Mouse (Mus musculus): Measurements from ENCODE around the gene Mdfi. TPM values are rescaled to one million over a fixed set of nuclear protein-coding genes. Genes with fewer than 3 reads are reported as not detected.

Gene Mdfi
- polyA plus RNA-seq, 1 experiment from 2014 or later: 12.4 TPM

DNA sequence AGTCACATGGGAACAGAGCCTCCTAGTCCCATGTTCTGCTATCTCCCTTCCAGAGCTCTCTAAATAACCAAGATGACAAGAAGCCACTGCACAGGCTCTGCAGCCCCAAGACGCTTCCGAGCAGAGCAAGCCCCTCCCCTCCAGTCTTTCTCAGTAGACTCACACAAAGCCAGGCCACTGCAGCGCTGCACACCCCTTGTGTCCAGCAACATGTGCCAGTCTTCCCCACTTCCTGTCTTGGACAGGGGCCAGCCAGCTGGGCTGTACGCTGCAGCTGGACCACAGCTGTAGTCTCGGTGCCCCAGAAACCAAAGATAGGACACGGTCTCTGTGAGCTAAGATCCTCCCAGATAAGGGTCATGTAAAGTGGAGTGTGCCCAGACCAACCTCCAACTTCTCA lies 3.3 kb upstream of the Mdfi start:
- no peak for ATAC-seq
- Histone ChIP-seq H3K27me3 (replicated peaks; ENCODE audit: control insufficient read depth, insufficient read depth, low read length) (peaks cover 28% of the 10 kb centered on the region), H3K4me3 (ENCODE audit: low read depth, low read length) (no peak overlapping the region), H3K36me3 (ENCODE audit: control insufficient read depth, insufficient read depth, low read length) (no peaks in the 10 kb centered on the region), H3K27ac (ENCODE audit: low read depth, low read length) (no peak overlapping the region), H3K9ac (ENCODE audit: low read length) (no peak overlapping the region), H3K9me3 (replicated peaks; ENCODE audit: control insufficient read depth, low read length) (no peaks in the 10 kb centered on the region), H3K4me2 (ENCODE audit: low read length) (no peak overlapping the region), H3K4me1 (ENCODE audit: control insufficient read depth, insufficient read depth, low read length) (no peaks in the 10 kb centered on the region)
- DNase-seq (ENCODE audit: low spot score): no peak
- 55% methylated on average over 6 of the region's 6 CpGs for WGBS

DNA sequence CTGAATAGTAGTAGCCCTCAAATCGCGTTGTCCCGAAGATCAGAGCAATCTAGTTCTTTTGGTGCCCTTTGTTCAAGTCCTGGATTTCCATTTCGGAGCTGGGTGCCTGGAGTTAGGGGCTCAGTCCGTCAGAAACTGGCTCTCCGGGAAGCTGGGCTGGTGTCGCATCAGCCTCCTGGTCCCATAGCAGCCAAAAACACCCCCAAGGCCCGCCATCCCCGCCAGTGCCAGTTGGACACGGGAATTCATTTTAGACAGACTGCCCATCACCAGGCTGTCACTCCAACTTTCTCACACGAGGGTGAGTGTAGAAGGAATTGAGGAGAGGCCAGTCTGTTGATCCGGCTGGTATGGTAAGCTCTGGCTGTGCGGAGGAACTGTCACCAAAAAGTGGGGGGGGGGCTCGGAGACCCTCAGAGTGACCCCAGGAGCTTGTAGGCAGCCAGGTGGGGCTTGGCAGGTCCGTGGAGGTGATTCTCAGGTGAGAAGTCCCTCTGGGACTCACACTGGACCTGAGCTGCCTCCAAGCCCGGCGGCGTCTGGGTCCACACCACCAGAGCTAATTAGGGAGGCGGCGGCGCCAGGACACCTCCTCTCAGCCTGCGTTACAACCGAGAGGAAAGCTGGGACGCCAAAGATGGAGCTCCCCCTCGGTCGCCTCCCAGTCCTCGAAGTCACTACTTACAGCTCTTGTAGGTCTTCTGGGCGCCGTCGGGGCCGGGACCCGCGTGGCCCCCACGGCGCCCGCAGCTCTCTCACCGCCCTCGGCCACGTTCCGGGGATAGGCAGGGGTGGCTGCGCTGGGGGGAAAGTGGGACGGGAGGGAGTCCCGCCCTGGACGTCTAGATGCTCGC lies 636 bp downstream of the Mdfi start:
- H3K4me2 ChIP-seq (ENCODE audit: low read length): peak overlapping the region; percentile 97
- WGBS: under 1% methylated on average over 44 of the region's 45 CpGs
- DNase-seq (ENCODE audit: low spot score): no peak
- H3K9ac ChIP-seq (ENCODE audit: low read length): 0 out of 2 replicates have a peak overlapping the region, but pooled peaks have one; percentile 13
- H3K4me3 ChIP-seq (ENCODE audit: low read depth, low read length): peak overlapping the region; percentile 44
- H3K9me3 ChIP-seq (replicated peaks; ENCODE audit: control insufficient read depth, low read length): no peaks in the 10 kb centered on the region
- H3K4me1 ChIP-seq (ENCODE audit: control insufficient read depth, insufficient read depth, low read length): peaks cover 2% of the 10 kb centered on the region; the same call in 1 of the 2 replicates
- peaks cover 37% of the 10 kb centered on the region for H3K27me3 ChIP-seq (replicated peaks; ENCODE audit: control insufficient read depth, insufficient read depth, low read length)
- ATAC-seq: no peak
- no peak overlapping the region for H3K27ac ChIP-seq (ENCODE audit: low read depth, low read length)
- no peaks in the 10 kb centered on the region for H3K36me3 ChIP-seq (ENCODE audit: control insufficient read depth, insufficient read depth, low read length)

DNA sequence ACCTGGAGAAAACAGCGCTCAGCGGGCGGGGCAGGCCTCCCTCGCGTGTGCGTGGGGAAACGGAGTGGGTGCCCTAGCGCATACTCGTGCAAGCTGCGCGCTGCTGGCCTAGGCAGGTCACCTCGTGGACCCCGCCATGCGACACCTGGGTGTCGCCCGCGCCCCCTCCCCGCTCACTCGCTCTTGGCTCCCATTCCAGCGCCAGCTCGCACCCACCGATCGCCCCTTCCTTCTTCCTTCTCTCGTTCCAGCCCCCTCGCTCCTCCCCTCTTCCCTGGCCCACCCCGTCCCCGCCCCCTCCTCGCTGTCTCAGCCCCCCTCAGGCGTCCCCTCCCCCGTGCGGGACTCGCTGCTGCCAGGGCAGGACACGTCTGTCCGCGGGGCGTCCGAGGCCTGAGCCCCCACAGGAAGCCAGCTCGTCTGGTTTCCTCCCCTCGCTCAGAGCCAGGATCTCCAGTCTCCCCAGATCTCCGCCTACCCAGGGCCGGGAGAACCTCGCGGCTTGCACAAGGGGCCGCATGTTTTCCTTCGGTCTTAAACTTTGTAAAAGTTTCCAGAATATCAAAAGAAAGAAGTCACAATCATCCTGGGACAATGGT lies 1.4 kb downstream of the Mdfi start:
- DNase-seq (ENCODE audit: low spot score) (peak; percentile 53), ATAC-seq (peak; percentile 59)
- H3K27me3 ChIP-seq (replicated peaks; ENCODE audit: control insufficient read depth, insufficient read depth, low read length): peaks cover 37% of the 10 kb centered on the region
- 0% methylated on average over 30 of the region's 45 CpGs for WGBS
- H3K4me3 ChIP-seq (ENCODE audit: low read depth, low read length): peak overlapping the region; percentile 44
- peak overlapping the region; percentile 65 for H3K9ac ChIP-seq (ENCODE audit: low read length)
- peaks cover 2% of the 10 kb centered on the region; the same call in 1 of the 2 replicates for H3K4me1 ChIP-seq (ENCODE audit: control insufficient read depth, insufficient read depth, low read length)
- no peaks in the 10 kb centered on the region for H3K9me3 ChIP-seq (replicated peaks; ENCODE audit: control insufficient read depth, low read length)
- no peaks in the 10 kb centered on the region for H3K36me3 ChIP-seq (ENCODE audit: control insufficient read depth, insufficient read depth, low read length)
- H3K4me2 ChIP-seq (ENCODE audit: low read length): peak overlapping the region; percentile 97
- no peak overlapping the region for H3K27ac ChIP-seq (ENCODE audit: low read depth, low read length)

DNA sequence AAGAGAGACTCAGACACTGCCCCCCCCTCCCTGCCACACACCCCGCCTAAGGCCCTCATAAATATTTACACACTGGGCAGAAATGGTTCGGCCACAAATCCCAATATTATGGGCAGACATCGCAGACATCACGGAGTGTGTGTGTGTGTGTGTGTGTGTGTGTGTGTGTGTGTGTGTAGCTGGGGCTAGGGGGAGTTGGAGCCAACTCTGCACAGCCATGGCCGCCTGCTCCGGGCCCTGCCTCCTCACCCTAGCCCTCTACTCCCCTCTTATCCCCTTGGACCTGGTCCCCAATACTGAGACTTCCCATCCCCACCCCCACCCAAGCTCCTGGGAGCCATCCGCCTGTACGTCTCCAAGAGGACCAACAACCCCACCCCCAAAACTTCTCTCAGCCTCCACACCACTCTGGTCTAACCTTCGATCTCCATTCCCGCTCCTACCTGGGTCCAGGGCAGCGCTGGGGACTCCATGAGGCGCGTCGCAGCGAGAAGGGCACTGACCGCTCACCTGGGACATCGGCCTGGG lies 1.9 kb downstream of the Mdfi start:
- DNase-seq (ENCODE audit: low spot score): no peak

DNA sequence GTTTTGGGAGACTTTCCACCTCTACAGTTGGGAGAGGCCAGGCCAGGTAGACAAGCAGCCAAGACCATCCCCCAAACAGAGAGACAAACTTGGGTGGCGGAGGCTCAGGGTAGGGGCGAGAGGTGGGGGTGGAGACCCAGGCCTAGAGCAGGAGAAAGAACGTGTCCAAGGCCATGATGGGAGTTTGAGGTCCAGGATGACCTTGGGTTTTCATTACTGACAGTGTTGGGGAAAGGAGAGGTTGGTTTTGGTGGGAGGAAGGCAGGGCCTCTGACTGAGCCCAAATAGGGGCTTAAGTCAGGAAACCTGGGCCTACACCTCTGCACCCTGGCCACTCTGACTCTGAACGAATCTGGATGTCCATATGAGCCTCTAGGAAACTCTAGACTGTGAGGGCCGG lies 2.7 kb downstream of the Mdfi start:
- Histone ChIP-seq H3K4me1 (ENCODE audit: control insufficient read depth, insufficient read depth, low read length) (peaks cover 2% of the 10 kb centered on the region; the same call in 1 of the 2 replicates), H3K9ac (ENCODE audit: low read length) (no peak overlapping the region), H3K27me3 (replicated peaks; ENCODE audit: control insufficient read depth, insufficient read depth, low read length) (peaks cover 33% of the 10 kb centered on the region), H3K27ac (ENCODE audit: low read depth, low read length) (no peak overlapping the region), H3K36me3 (ENCODE audit: control insufficient read depth, insufficient read depth, low read length) (no peaks in the 10 kb centered on the region), H3K9me3 (replicated peaks; ENCODE audit: control insufficient read depth, low read length) (no peaks in the 10 kb centered on the region), H3K4me3 (ENCODE audit: low read depth, low read length) (no peak overlapping the region; the same call in 1 of the 2 replicates), H3K4me2 (ENCODE audit: low read length) (peak overlapping the region; percentile 97; the same call in 1 of the 2 replicates)
- no peak for DNase-seq (ENCODE audit: low spot score)
- WGBS: 54% methylated on average over 5 of the region's 5 CpGs
- ATAC-seq: no peak

More for the DNA sequence above, 1.9 kb downstream of the Mdfi start:
- H3K36me3 ChIP-seq (ENCODE audit: control insufficient read depth, insufficient read depth, low read length): no peaks in the 10 kb centered on the region
- peak; percentile 44 for ATAC-seq
- peak overlapping the region; percentile 44 for H3K4me3 ChIP-seq (ENCODE audit: low read depth, low read length)
- 4% methylated on average over 17 of the region's 17 CpGs for WGBS
- H3K9ac ChIP-seq (ENCODE audit: low read length): peak overlapping the region; percentile 65
- no peak overlapping the region for H3K27ac ChIP-seq (ENCODE audit: low read depth, low read length)
- H3K4me2 ChIP-seq (ENCODE audit: low read length): peak overlapping the region; percentile 97
- no peaks in the 10 kb centered on the region for H3K9me3 ChIP-seq (replicated peaks; ENCODE audit: control insufficient read depth, low read length)
- peaks cover 2% of the 10 kb centered on the region; the same call in 1 of the 2 replicates for H3K4me1 ChIP-seq (ENCODE audit: control insufficient read depth, insufficient read depth, low read length)
- peaks cover 33% of the 10 kb centered on the region for H3K27me3 ChIP-seq (replicated peaks; ENCODE audit: control insufficient read depth, insufficient read depth, low read length)

DNA sequence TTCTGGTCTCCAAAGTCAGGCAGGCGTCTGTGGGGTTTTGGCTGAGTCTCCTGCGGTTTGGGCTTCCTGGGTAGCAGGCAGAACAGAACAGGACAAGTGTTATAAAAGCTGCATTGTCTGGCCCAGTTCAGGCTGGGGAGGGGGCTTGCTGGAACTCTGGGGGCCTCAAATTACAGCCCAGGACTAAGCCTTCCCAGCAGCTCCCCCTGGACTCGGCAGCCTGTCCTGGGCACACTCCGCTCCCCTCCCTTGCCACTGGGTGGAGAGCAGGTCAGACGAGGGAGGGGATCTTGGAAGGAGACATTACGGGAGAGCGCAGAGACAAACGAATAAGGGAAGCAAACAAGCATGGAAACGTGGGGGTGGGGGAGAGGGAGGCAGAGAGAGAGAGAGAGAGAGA lies 3.3 kb downstream of the Mdfi start:
- Histone ChIP-seq H3K4me1 (ENCODE audit: control insufficient read depth, insufficient read depth, low read length) (peaks cover 2% of the 10 kb centered on the region; the same call in 1 of the 2 replicates), H3K27ac (ENCODE audit: low read depth, low read length) (no peak overlapping the region), H3K9me3 (replicated peaks; ENCODE audit: control insufficient read depth, low read length) (no peaks in the 10 kb centered on the region), H3K36me3 (ENCODE audit: control insufficient read depth, insufficient read depth, low read length) (no peaks in the 10 kb centered on the region), H3K9ac (ENCODE audit: low read length) (no peak overlapping the region), H3K4me2 (ENCODE audit: low read length) (0 out of 2 replicates have a peak overlapping the region, but pooled peaks have one; percentile 97), H3K4me3 (ENCODE audit: low read depth, low read length) (no peak overlapping the region), H3K27me3 (replicated peaks; ENCODE audit: control insufficient read depth, insufficient read depth, low read length) (peaks cover 33% of the 10 kb centered on the region)
- WGBS: 7% methylated on average over 9 of the region's 9 CpGs
- DNase-seq (ENCODE audit: low spot score) (no peak), ATAC-seq (no peak)

DNA sequence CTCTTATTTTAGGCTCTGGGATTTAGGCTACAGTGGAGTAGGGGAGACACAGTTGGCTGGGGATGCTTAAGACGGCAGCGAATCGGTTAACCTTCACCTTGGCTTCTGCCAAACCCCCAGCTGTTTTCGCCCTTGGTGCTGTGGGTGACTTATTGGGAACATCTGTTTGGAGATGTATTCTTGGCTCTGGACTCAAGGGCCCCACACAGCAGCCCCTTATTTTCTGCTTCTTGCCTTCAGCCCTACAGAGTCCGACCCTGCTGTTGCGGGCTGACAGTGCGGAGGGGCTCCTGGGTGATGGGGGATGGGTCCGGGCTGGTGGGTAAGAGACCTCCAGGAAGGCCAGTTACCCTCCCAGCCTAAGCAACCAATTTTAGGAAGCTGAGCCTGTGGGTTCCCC lies 13.2 kb downstream of the Mdfi start:
- WGBS: 69% methylated on average over 8 of the region's 8 CpGs
- H3K27me3 ChIP-seq (replicated peaks; ENCODE audit: control insufficient read depth, insufficient read depth, low read length): no peaks in the 10 kb centered on the region
- DNase-seq (ENCODE audit: low spot score): no peak
- H3K9ac ChIP-seq (ENCODE audit: low read length): no peak overlapping the region
- no peak for ATAC-seq
- H3K36me3 ChIP-seq (ENCODE audit: control insufficient read depth, insufficient read depth, low read length): no peaks in the 10 kb centered on the region
- H3K4me1 ChIP-seq (ENCODE audit: control insufficient read depth, insufficient read depth, low read length): no peaks in the 10 kb centered on the region
- H3K9me3 ChIP-seq (replicated peaks; ENCODE audit: control insufficient read depth, low read length): no peaks in the 10 kb centered on the region
- H3K27ac ChIP-seq (ENCODE audit: low read depth, low read length): no peak overlapping the region
- H3K4me3 ChIP-seq (ENCODE audit: low read depth, low read length): no peak overlapping the region
- no peak overlapping the region for H3K4me2 ChIP-seq (ENCODE audit: low read length)

DNA sequence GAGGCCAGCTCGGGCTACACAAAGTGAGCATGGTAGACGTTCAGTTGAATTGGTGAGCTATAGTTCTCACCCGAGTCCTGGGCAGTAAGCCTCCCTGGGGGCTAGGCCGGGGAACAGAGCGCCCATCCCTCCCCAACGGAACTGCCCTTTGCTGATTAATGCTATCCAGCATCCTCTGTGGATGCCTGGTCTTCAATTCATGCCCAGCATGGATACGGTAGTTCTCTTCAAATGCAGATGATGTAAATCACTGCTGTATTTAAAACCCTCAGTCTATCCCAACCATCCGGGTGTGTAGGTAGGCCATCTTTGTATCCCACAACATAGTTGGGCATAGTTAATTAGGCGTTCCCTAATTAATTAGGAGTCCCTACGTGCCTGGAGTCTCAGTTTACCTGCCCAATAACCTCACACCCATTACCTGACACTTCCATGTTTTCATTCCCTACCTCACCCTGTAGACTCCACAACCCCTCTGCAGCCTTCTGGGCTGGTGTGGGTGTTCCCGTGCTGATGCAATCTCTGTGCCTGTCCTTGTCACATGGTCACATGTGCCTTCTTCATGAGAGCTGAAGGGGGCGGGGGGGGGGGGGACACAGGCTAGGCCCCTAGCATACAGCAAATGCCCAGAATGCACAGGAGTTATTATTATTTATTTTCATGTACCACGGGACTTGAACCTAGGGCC lies 16.3 kb downstream of the Mdfi start:
- DNase-seq (ENCODE audit: low spot score) (no peak), ATAC-seq (no peak)
- Histone ChIP-seq H3K36me3 (ENCODE audit: control insufficient read depth, insufficient read depth, low read length) (no peaks in the 10 kb centered on the region), H3K27ac (ENCODE audit: low read depth, low read length) (no peak overlapping the region), H3K27me3 (replicated peaks; ENCODE audit: control insufficient read depth, insufficient read depth, low read length) (no peaks in the 10 kb centered on the region), H3K9me3 (replicated peaks; ENCODE audit: control insufficient read depth, low read length) (no peaks in the 10 kb centered on the region), H3K4me3 (ENCODE audit: low read depth, low read length) (no peak overlapping the region), H3K9ac (ENCODE audit: low read length) (no peak overlapping the region), H3K4me1 (ENCODE audit: control insufficient read depth, insufficient read depth, low read length) (no peaks in the 10 kb centered on the region; the same call in 1 of the 2 replicates), H3K4me2 (ENCODE audit: low read length) (no peak overlapping the region)
- WGBS: 66% methylated on average over 13 of the region's 13 CpGs

Data from forebrain, embryonic 14.5 days (tissue).